Mouse (Mus musculus): Measurements from ENCODE around the gene Isoc2a. TPM values are rescaled to one million over a fixed set of nuclear protein-coding genes. Genes with fewer than 3 reads are reported as not detected.

Isoc2a gene
- polyA plus RNA-seq, 1 experiment from 2014 or later, result 0.53 TPM

DNA sequence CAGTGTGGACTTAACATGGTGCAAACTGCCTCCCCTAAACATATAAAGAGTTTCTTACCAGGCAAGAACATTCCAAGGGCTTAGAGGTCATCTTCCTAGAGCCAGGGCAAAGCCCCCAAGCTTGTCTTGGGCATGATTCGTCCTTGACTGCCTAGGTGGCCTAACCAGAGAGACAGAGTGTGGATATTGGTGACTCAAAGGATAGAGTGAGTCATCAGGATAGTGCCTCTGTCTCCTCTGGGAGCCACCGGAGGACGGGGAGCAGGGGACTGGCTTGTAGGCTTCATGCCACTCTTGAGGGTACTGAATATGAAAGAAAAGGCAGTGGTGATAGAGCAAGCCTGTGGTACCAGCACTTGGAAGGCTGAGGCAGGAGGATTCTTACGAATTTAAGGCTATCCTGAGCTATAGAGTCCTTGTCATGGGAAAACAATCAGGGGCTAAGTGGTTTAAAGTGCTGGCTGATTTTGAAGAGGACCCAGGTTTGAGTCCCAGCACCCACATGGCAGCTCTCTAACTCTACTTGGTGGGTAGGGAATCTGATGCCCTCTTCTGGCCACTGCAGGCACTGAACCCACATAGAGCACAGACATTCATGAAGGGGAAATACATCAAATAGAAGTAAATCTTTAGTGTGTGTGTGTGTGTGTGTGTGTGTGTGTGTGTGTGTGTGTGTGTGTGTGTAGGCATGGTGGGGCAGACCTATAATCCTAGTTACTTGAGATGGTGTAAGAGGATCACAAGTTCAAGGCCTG lies 57.4 kb downstream of the Isoc2a start:
- H3K9ac ChIP-seq (ENCODE audit: low read length), result no peak overlapping the region
- H3K4me3 ChIP-seq (ENCODE audit: low read depth, low read length), result no peak overlapping the region
- H3K4me2 ChIP-seq (ENCODE audit: low read length), result no peak overlapping the region
- ATAC-seq (no peak), DNase-seq (ENCODE audit: low spot score) (no peak)
- no peaks in the 10 kb centered on the region for H3K27me3 ChIP-seq (replicated peaks; ENCODE audit: control insufficient read depth, insufficient read depth, low read length)
- 81% methylated on average over 4 of the region's 4 CpGs for WGBS
- no peak overlapping the region for H3K27ac ChIP-seq (ENCODE audit: low read depth, low read length)
- peaks cover 3% of the 10 kb centered on the region; the same call in 1 of the 2 replicates for H3K9me3 ChIP-seq (replicated peaks; ENCODE audit: control insufficient read depth, low read length)
- no peaks in the 10 kb centered on the region for H3K36me3 ChIP-seq (ENCODE audit: control insufficient read depth, insufficient read depth, low read length)
- H3K4me1 ChIP-seq (ENCODE audit: control insufficient read depth, insufficient read depth, low read length), result no peaks in the 10 kb centered on the region

DNA sequence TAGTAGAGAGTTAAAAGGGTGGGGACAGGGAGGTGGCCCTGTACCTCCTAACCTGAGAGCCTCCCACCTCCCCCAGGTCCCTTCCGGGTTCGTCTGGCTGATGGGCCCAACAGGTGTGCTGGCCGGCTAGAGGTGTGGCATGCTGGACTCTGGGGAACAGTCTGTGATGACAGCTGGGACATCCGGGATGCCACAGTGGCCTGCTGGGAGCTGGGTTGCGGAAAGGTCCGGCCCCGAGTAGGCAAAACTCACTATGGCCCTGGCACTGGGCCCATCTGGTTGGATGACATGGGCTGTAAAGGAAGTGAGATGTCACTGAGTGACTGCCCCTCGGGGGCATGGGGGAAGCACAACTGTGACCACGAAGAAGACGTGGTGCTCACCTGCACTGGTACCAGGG lies 59.9 kb downstream of the Isoc2a start:
- no peak overlapping the region for H3K4me3 ChIP-seq (ENCODE audit: low read depth, low read length)
- H3K36me3 ChIP-seq (ENCODE audit: control insufficient read depth, insufficient read depth, low read length), result no peaks in the 10 kb centered on the region
- H3K27me3 ChIP-seq (replicated peaks; ENCODE audit: control insufficient read depth, insufficient read depth, low read length), result no peaks in the 10 kb centered on the region
- 88% methylated on average over 10 of the region's 10 CpGs for WGBS
- no peak overlapping the region for H3K9ac ChIP-seq (ENCODE audit: low read length)
- no peak overlapping the region for H3K27ac ChIP-seq (ENCODE audit: low read depth, low read length)
- DNase-seq (ENCODE audit: low spot score) (no peak), ATAC-seq (no peak)
- H3K9me3 ChIP-seq (replicated peaks; ENCODE audit: control insufficient read depth, low read length), result peaks cover 3% of the 10 kb centered on the region; the same call in 1 of the 2 replicates
- H3K4me1 ChIP-seq (ENCODE audit: control insufficient read depth, insufficient read depth, low read length), result no peaks in the 10 kb centered on the region
- no peak overlapping the region for H3K4me2 ChIP-seq (ENCODE audit: low read length)

DNA sequence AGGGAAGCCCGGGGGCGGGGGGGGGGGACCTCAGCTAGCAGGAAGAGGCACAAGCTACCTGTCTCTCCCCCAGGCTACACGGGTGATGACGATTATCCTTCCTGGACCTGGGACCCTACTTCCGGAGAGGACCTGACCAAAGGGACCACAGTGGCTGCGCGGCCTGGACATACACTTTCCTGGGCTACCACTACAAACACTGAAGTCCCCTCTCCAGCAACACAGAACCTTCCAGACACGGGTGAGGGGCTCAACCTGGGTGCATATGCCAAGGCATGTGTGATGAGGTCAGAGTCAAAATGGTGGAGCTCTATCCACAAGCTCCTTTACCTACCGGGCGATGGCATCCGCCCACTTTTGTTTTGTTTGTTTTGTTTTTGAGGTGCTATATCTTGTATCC lies 60.4 kb downstream of the Isoc2a start:
- no peak overlapping the region for H3K4me3 ChIP-seq (ENCODE audit: low read depth, low read length)
- no peak for ATAC-seq
- H3K9me3 ChIP-seq (replicated peaks; ENCODE audit: control insufficient read depth, low read length), result peaks cover 3% of the 10 kb centered on the region; the same call in 1 of the 2 replicates
- H3K27ac ChIP-seq (ENCODE audit: low read depth, low read length), result no peak overlapping the region
- no peaks in the 10 kb centered on the region for H3K4me1 ChIP-seq (ENCODE audit: control insufficient read depth, insufficient read depth, low read length)
- H3K9ac ChIP-seq (ENCODE audit: low read length), result no peak overlapping the region
- DNase-seq (ENCODE audit: low spot score), result no peak
- no peaks in the 10 kb centered on the region for H3K27me3 ChIP-seq (replicated peaks; ENCODE audit: control insufficient read depth, insufficient read depth, low read length)
- no peak overlapping the region for H3K4me2 ChIP-seq (ENCODE audit: low read length)
- 88% methylated on average over 10 of the region's 11 CpGs for WGBS
- H3K36me3 ChIP-seq (ENCODE audit: control insufficient read depth, insufficient read depth, low read length), result no peaks in the 10 kb centered on the region

DNA sequence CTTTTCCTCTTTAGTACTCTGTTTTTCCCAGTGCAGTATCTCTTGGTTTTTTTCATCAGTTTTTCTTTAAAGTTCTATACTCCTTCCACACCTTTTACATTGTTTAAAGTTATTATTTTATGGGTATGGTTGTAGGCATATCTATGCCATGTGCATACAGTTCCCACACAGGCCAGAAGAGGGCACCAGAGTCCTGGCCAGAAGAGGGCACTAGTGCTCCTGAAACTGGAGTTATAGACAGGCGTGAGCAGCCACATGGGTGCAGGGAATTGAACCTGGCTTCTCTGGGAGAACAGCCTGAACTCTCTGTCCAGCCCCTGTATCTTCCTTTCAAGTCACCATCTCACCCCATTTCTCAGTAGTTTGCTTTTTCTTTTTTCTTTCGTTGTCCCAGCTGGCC lies 61.5 kb downstream of the Isoc2a start:
- Histone ChIP-seq H3K9ac (ENCODE audit: low read length) (no peak overlapping the region), H3K4me1 (ENCODE audit: control insufficient read depth, insufficient read depth, low read length) (no peaks in the 10 kb centered on the region), H3K4me3 (ENCODE audit: low read depth, low read length) (no peak overlapping the region), H3K9me3 (replicated peaks; ENCODE audit: control insufficient read depth, low read length) (peaks cover 3% of the 10 kb centered on the region; the same call in 1 of the 2 replicates), H3K4me2 (ENCODE audit: low read length) (no peak overlapping the region), H3K27me3 (replicated peaks; ENCODE audit: control insufficient read depth, insufficient read depth, low read length) (no peaks in the 10 kb centered on the region), H3K27ac (ENCODE audit: low read depth, low read length) (no peak overlapping the region), H3K36me3 (ENCODE audit: control insufficient read depth, insufficient read depth, low read length) (no peaks in the 10 kb centered on the region)
- DNase-seq (ENCODE audit: low spot score) (peak; percentile 63), ATAC-seq (0 out of 2 replicates have a peak, but pooled peaks have one; percentile 49)
- WGBS, result 26% methylated on average over 2 of the region's 2 CpGs

DNA sequence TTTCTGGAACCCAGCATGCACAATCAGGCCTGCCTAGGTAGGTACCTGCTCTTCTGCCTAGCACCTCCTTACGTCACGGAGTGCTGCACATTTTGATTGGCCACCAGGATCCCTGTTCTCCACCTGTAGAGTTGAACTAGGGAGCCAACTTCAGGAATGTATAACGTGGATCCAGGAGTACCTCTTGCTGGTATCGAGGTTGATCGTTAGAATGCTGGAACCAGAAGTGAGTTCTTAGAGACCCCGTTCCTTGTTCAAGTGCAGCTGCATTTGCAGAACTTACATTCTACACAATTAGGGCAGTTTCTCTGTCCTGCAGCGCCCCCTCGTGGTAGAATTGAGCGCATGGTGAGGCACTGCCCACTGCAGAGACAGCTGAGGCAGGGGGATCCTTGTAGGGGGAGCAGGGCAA lies 63.1 kb downstream of the Isoc2a start:
- no peaks in the 10 kb centered on the region for H3K4me1 ChIP-seq (ENCODE audit: control insufficient read depth, insufficient read depth, low read length)
- H3K9ac ChIP-seq (ENCODE audit: low read length), result no peak overlapping the region
- no peak overlapping the region for H3K4me3 ChIP-seq (ENCODE audit: low read depth, low read length)
- H3K4me2 ChIP-seq (ENCODE audit: low read length), result no peak overlapping the region
- WGBS, result 15% methylated on average over 9 of the region's 9 CpGs
- DNase-seq (ENCODE audit: low spot score) (peak; percentile 85), ATAC-seq (peak; percentile 65)
- no peaks in the 10 kb centered on the region for H3K27me3 ChIP-seq (replicated peaks; ENCODE audit: control insufficient read depth, insufficient read depth, low read length)
- H3K9me3 ChIP-seq (replicated peaks; ENCODE audit: control insufficient read depth, low read length), result no peaks in the 10 kb centered on the region
- no peaks in the 10 kb centered on the region for H3K36me3 ChIP-seq (ENCODE audit: control insufficient read depth, insufficient read depth, low read length)
- no peak overlapping the region for H3K27ac ChIP-seq (ENCODE audit: low read depth, low read length)

DNA sequence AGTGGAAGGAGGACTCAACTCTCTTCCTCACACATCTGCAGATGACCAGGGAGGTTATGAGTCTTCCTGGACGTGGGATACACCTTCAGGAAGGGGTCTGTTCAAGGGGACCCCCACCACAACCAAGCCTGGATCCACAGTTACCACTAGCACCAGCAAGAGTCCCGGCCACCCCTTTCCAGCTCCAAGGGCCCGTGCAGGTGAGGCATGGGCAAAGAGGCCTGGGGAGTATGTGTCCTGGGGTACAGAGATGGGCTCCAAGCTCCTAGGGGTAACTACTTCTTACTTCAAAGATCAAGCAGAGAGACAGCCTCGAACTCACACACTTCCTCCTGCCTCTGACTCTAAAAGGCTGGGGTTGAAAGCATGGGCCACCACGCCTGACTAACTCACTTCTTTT lies 65.7 kb downstream of the Isoc2a start:
- no peak overlapping the region for H3K4me3 ChIP-seq (ENCODE audit: low read depth, low read length)
- DNase-seq (ENCODE audit: low spot score) (no peak), ATAC-seq (no peak)
- H3K9ac ChIP-seq (ENCODE audit: low read length), result no peak overlapping the region
- no peaks in the 10 kb centered on the region for H3K27me3 ChIP-seq (replicated peaks; ENCODE audit: control insufficient read depth, insufficient read depth, low read length)
- H3K4me2 ChIP-seq (ENCODE audit: low read length), result no peak overlapping the region
- WGBS, result 62% methylated on average over 5 of the region's 5 CpGs
- no peaks in the 10 kb centered on the region for H3K9me3 ChIP-seq (replicated peaks; ENCODE audit: control insufficient read depth, low read length)
- H3K36me3 ChIP-seq (ENCODE audit: control insufficient read depth, insufficient read depth, low read length), result no peaks in the 10 kb centered on the region
- no peak overlapping the region for H3K27ac ChIP-seq (ENCODE audit: low read depth, low read length)
- no peaks in the 10 kb centered on the region for H3K4me1 ChIP-seq (ENCODE audit: control insufficient read depth, insufficient read depth, low read length)

DNA sequence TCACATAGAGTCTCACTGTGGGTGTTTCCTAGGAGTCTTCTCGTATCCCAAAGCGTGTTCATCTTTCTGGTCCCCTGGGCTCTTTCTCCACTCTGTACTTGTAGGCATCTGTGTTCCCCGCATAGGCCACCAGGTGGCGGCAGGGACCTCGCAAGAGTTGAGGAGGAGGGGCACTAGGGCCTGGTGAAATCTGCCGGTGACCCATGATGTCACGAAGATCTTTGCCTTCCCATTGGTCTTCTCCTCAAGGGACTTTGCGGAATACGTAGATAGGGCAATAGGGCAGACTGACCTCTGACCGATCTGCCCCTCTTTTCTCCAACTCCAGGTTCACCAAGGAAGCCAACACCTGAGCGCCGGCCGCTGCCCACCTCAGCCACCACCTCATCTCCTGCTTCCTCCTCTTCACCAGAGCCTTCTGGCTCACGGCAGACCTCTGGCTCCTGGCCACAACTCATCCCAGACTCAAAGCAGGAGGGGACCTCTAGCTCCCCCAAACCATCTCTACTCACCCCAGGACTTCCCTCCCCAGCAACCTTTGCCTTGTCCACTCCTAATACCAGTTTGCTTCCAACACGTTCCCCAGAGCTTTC lies 66.4 kb downstream of the Isoc2a start:
- DNase-seq (ENCODE audit: low spot score), result peak; percentile 89
- Histone ChIP-seq H3K27ac (ENCODE audit: low read depth, low read length) (no peak overlapping the region), H3K9ac (ENCODE audit: low read length) (no peak overlapping the region), H3K4me2 (ENCODE audit: low read length) (peak overlapping the region; percentile 28), H3K9me3 (replicated peaks; ENCODE audit: control insufficient read depth, low read length) (no peaks in the 10 kb centered on the region), H3K27me3 (replicated peaks; ENCODE audit: control insufficient read depth, insufficient read depth, low read length) (no peaks in the 10 kb centered on the region), H3K36me3 (ENCODE audit: control insufficient read depth, insufficient read depth, low read length) (no peaks in the 10 kb centered on the region), H3K4me1 (ENCODE audit: control insufficient read depth, insufficient read depth, low read length) (no peaks in the 10 kb centered on the region), H3K4me3 (ENCODE audit: low read depth, low read length) (peak overlapping the region; percentile 8; the same call in 1 of the 2 replicates)
- peak; percentile 69 for ATAC-seq
- 22% methylated on average over 15 of the region's 15 CpGs for WGBS

Data from forebrain, embryonic 14.5 days (tissue).